Mouse (Mus musculus) cerebellum, adult 2 months (tissue): ENCODE measurements around the gene Lingo1. TPM values are rescaled to one million over a fixed set of nuclear protein-coding genes. Genes with fewer than 3 reads are reported as not detected.

Experiments
- DNase-seq, 2 experiments: peaks; one replicate each; pipeline ENCODE4 v3.0.0; 2021
- H3K27ac ChIP-seq: fragments of 200-500 bp; 2 replicates; pipeline ENCODE4 v1.5.1; 2012; ENCODE audit warnings: low read length, control low read depth, inconsistent platforms; ENCODE audit not compliant: insufficient read depth
- H3K27me3 ChIP-seq: fragments of 200-500 bp; 2 replicates; pipeline ENCODE4 v1.6.1; 2012; ENCODE audit warnings: inconsistent platforms, mild to moderate bottlenecking, low read length, moderate library complexity; ENCODE audit not compliant: control insufficient read depth, insufficient read depth
- H3K4me1 ChIP-seq: fragments of 200-500 bp; 2 replicates; pipeline ENCODE4 v1.6.1; 2011; ENCODE audit warnings: low read length; ENCODE audit not compliant: control insufficient read depth, insufficient read depth
- H3K4me3 ChIP-seq: fragments of 200-500 bp; replicated peaks from 2 replicates; pipeline ENCODE3; 2011; ENCODE audit warnings: mild to moderate bottlenecking, low read depth, low read length, control low read depth; ENCODE audit not compliant: insufficient read depth
- CTCF ChIP-seq: fragments of 200-500 bp; IDR thresholded peaks from 2 replicates; pipeline ENCODE4 v1.5.1; 2011; ENCODE audit warnings: low read depth, mild to moderate bottlenecking, control low read depth, low read length, moderate library complexity, borderline replicate concordance; ENCODE audit not compliant: insufficient read depth
- POLR2A ChIP-seq: fragments of 200-500 bp; IDR thresholded peaks from 2 replicates; pipeline ENCODE4 v1.6.1; 2011; ENCODE audit warnings: low read length, control low read depth, borderline replicate concordance; ENCODE audit not compliant: insufficient read depth
- WGBS: fragments of 180-500 bp; shearing (Covaris S2); methylation state at CpG from one replicate; pipeline ENCODE4 v1.1.7; 2018; 5-methylcytosine and 5-hydroxymethylcytosine counted together
- polyA plus RNA-seq: library from polyadenylated mRNA; depleted of rRNA; stranded (reverse); fragments of >200 nt; gene quantifications from 2 replicates; pipeline ENCODE4 v1.2.3, GENCODE M21; 2012

Gene Lingo1
- polyA plus RNA-seq, 1 experiment = 88.3 TPM

- no peak for DNase-seq
- Histone ChIP-seq H3K27me3 (no peaks in the 10 kb centered on the region), H3K4me3 (no peak overlapping the region), H3K27ac (no peak overlapping the region), H3K4me1 (no peaks in the 10 kb centered on the region; the same call in 1 of the 2 replicates)
- TF ChIP-seq CTCF (no peak), POLR2A (no peak)
- 92% methylated on average over 3 of the region's 3 CpGs for WGBS
Observed at GRCm38 (mm10) chr9:56831904-56832303, 35.6 kb upstream of the Lingo1 start.

- TF ChIP-seq CTCF (no peak), POLR2A (no peak)
- H3K27ac ChIP-seq = no peak overlapping the region
- 45% methylated on average over 4 of the region's 4 CpGs for WGBS
- DNase-seq = no peak
- no peak overlapping the region for H3K4me3 ChIP-seq
- H3K4me1 ChIP-seq = no peaks in the 10 kb centered on the region; the same call in 1 of the 2 replicates
- H3K27me3 ChIP-seq = no peaks in the 10 kb centered on the region
Observed at GRCm38 (mm10) chr9:56830162-56830561, 33.9 kb upstream of the Lingo1 start.

GRCm38 (mm10) chr9:56828841-56829240 lies 32.6 kb upstream of the Lingo1 start:
- WGBS = 93% methylated on average over 6 of the region's 6 CpGs
- H3K4me1 ChIP-seq = no peaks in the 10 kb centered on the region; the same call in 1 of the 2 replicates

GRCm38 (mm10) chr9:56828146-56828545 lies 31.9 kb upstream of the Lingo1 start:
- TF ChIP-seq CTCF = no peak
- TF ChIP-seq POLR2A = no peak
- Histone ChIP-seq H3K4me1 (no peaks in the 10 kb centered on the region; the same call in 1 of the 2 replicates), H3K27ac (no peak overlapping the region), H3K4me3 (no peak overlapping the region), H3K27me3 (no peaks in the 10 kb centered on the region)
- no peak for DNase-seq
- 68% methylated on average over 9 of the region's 9 CpGs for WGBS

More at GRCm38 (mm10) chr9:56828841-56829240, 32.6 kb upstream of the Lingo1 start:
- TF ChIP-seq POLR2A = no peak
- TF ChIP-seq CTCF = no peak
- no peaks in the 10 kb centered on the region for H3K27me3 ChIP-seq
- DNase-seq = no peak
- H3K27ac ChIP-seq = no peak overlapping the region
- no peak overlapping the region for H3K4me3 ChIP-seq

- Histone ChIP-seq H3K4me1 (no peaks in the 10 kb centered on the region), H3K27me3 (no peaks in the 10 kb centered on the region), H3K27ac (no peak overlapping the region), H3K4me3 (no peak overlapping the region)
- no peak for TF ChIP-seq POLR2A
- no peak for TF ChIP-seq CTCF
- WGBS = 35% methylated on average over 21 of the region's 21 CpGs
- DNase-seq = peak in 1 of 2 experiments; percentile 33
Observed at GRCm38 (mm10) chr9:56825476-56826213, 29.4 kb upstream of the Lingo1 start.

- WGBS = 4% methylated on average over 3 of the region's 3 CpGs
- no peak overlapping the region for H3K4me3 ChIP-seq
- TF ChIP-seq CTCF (peak; percentile 55), POLR2A (no peak)
- H3K4me1 ChIP-seq = no peaks in the 10 kb centered on the region
- peak; percentile 49 to 51 for DNase-seq
- H3K27me3 ChIP-seq = no peaks in the 10 kb centered on the region
- H3K27ac ChIP-seq = no peak overlapping the region
Observed at GRCm38 (mm10) chr9:56824900-56825299, 28.6 kb upstream of the Lingo1 start.

GRCm38 (mm10) chr9:56810916-56811315 lies 14.6 kb upstream of the Lingo1 start:
- DNase-seq = no peak
- TF ChIP-seq CTCF (no peak), POLR2A (no peak)
- Histone ChIP-seq H3K27ac (no peak overlapping the region), H3K4me1 (no peaks in the 10 kb centered on the region), H3K27me3 (no peaks in the 10 kb centered on the region), H3K4me3 (no peak overlapping the region)
- 100% methylated on average over 1 of the region's 1 CpGs for WGBS

- no peak overlapping the region for H3K27ac ChIP-seq
- no peak for TF ChIP-seq POLR2A
- TF ChIP-seq CTCF = no peak
- no peak for DNase-seq
- no peaks in the 10 kb centered on the region for H3K27me3 ChIP-seq
- no peak overlapping the region for H3K4me3 ChIP-seq
- WGBS = 90% methylated on average over 6 of the region's 6 CpGs
- H3K4me1 ChIP-seq = no peaks in the 10 kb centered on the region
Observed at GRCm38 (mm10) chr9:56807990-56808389, 11.7 kb upstream of the Lingo1 start.
